Mouse (Mus musculus) heart, adult 2 months (tissue): ENCODE measurements around the gene Vmn1r4. TPM values are rescaled to one million over a fixed set of nuclear protein-coding genes. Genes with fewer than 3 reads are reported as not detected.

Source experiments
- DNase-seq, 2 experiments: peaks; one replicate each; pipeline ENCODE4 v3.0.0; 2021
- H3K27ac ChIP-seq: fragments of 200-600 bp; 2 replicates; pipeline ENCODE4 v1.8.1; 2022
- H3K27me3 ChIP-seq: fragments of 200-500 bp; 2 replicates; pipeline ENCODE4 v1.6.1; 2012; ENCODE audit warnings: mild to moderate bottlenecking, low read length, inconsistent platforms, mixed read lengths; ENCODE audit not compliant: control insufficient read depth, insufficient read depth
- H3K36me3 ChIP-seq: fragments of 200-500 bp; 2 replicates; pipeline ENCODE4 v1.6.1; 2012; ENCODE audit warnings: low read length, inconsistent platforms; ENCODE audit not compliant: control insufficient read depth, insufficient read depth
- H3K4me1 ChIP-seq: fragments of 200-500 bp; 2 replicates; pipeline ENCODE4 v1.6.1; 2011; ENCODE audit warnings: low read length; ENCODE audit not compliant: control insufficient read depth, insufficient read depth
- H3K4me3 ChIP-seq: fragments of 200-600 bp; 2 replicates; pipeline ENCODE4 v1.8.1; 2022
- H3K79me2 ChIP-seq: fragments of 200-500 bp; replicated peaks from 2 replicates; pipeline ENCODE4 v1.6.1; 2012; ENCODE audit warnings: mild to moderate bottlenecking, inconsistent platforms, low read length, moderate library complexity, mixed read lengths; ENCODE audit not compliant: control insufficient read depth, insufficient read depth
- H3K9ac ChIP-seq: fragments of 200-500 bp; 2 replicates; pipeline ENCODE4 v1.6.1; 2012; ENCODE audit warnings: low read depth, mild to moderate bottlenecking, control low read depth, inconsistent platforms, low read length, mixed read lengths
- CTCF ChIP-seq: fragments of 200-600 bp; IDR thresholded peaks from 2 replicates; pipeline ENCODE4 v1.8.1; 2022; ENCODE audit warnings: antibody characterized with exemption, mild to moderate bottlenecking, moderate library complexity
- EP300 ChIP-seq: fragments of 200-500 bp; IDR thresholded peaks from 2 replicates; pipeline ENCODE4 v1.6.1; 2011; ENCODE audit warnings: low read depth, low read length, control low read depth; ENCODE audit not compliant: insufficient read depth
- POLR2A ChIP-seq: fragments of 200-500 bp; IDR thresholded peaks from 2 replicates; pipeline ENCODE4 v1.6.1; 2011; ENCODE audit warnings: mild to moderate bottlenecking, low read depth, low read length, control low read depth; ENCODE audit not compliant: insufficient read depth
- WGBS: fragments of 180-500 bp; shearing (Covaris S2); methylation state at CpG from one replicate; pipeline ENCODE4 v1.1.7; 2018; 5-methylcytosine and 5-hydroxymethylcytosine counted together
- intact Hi-C: fragments of 180-260 bp; cut with DNase I; formaldehyde crosslinking; loops from one replicate; pipeline ENCODE4 v1.15.1; 2025
- polyA plus RNA-seq: library from polyadenylated mRNA; depleted of rRNA; stranded (reverse); fragments of >200 nt; gene quantifications from 2 replicates; pipeline ENCODE4 v1.2.3, GENCODE M21; 2012
- total RNA-seq, 2 experiments: library from RNA; stranded (reverse); gene quantifications; 2 replicates each; pipeline ENCODE4 v1.2.3; 2021

Vmn1r4 gene
- total and polyA plus RNA-seq, 3 experiments, result 0.06 to 0.16 TPM; not detected in 1

- Histone ChIP-seq H3K4me1 (peaks cover 7% of the 10 kb centered on the region), H3K79me2 (no peaks in the 10 kb centered on the region; the same call in 1 of the 2 replicates), H3K36me3 (no peaks in the 10 kb centered on the region; the same call in 1 of the 2 replicates), H3K4me3 (no peak overlapping the region), H3K27ac (peak overlapping the region; percentile 31), H3K27me3 (no peaks in the 10 kb centered on the region), H3K9ac (no peak overlapping the region)
- TF ChIP-seq POLR2A (no peak), EP300 (no peak), CTCF (no peak)
- 49% methylated on average over 1 of the region's 1 CpGs for WGBS
- intact Hi-C loops, result no loop called here
- DNase-seq, result no peak
Observed at GRCm38 (mm10) chr6:56904330-56904729, 19.5 kb upstream of the Vmn1r4 start.

- WGBS, result 90% methylated on average over 2 of the region's 2 CpGs
- no peak overlapping the region for H3K4me3 ChIP-seq
- no peak overlapping the region; the same call in 1 of the 2 replicates for H3K27ac ChIP-seq
- H3K27me3 ChIP-seq, result no peaks in the 10 kb centered on the region
- DNase-seq, result no peak
- peaks cover 7% of the 10 kb centered on the region for H3K4me1 ChIP-seq
- H3K36me3 ChIP-seq, result no peaks in the 10 kb centered on the region; the same call in 1 of the 2 replicates
- intact Hi-C loops, result loop anchor here (5.0 kb wide), 1 partner anchor 53 kb away; no protein-coding TSS in a partner anchor
- no peak overlapping the region for H3K9ac ChIP-seq
- TF ChIP-seq EP300 (no peak), CTCF (no peak), POLR2A (no peak)
- H3K79me2 ChIP-seq, result no peaks in the 10 kb centered on the region; the same call in 1 of the 2 replicates
Observed at GRCm38 (mm10) chr6:56904982-56905381, 18.8 kb upstream of the Vmn1r4 start.

GRCm38 (mm10) chr6:56905486-56905885 is 18.3 kb upstream of the Vmn1r4 start:
- intact Hi-C loops, result loop anchor here (5.0 kb wide), 1 partner anchor 53 kb away; no protein-coding TSS in a partner anchor
- H3K27ac ChIP-seq, result no peak overlapping the region
- DNase-seq, result no peak
- H3K4me3 ChIP-seq, result no peak overlapping the region
- H3K9ac ChIP-seq, result no peak overlapping the region
- H3K79me2 ChIP-seq, result no peaks in the 10 kb centered on the region; the same call in 1 of the 2 replicates
- WGBS, result 85% methylated on average over 5 of the region's 5 CpGs
- H3K36me3 ChIP-seq, result no peaks in the 10 kb centered on the region; the same call in 1 of the 2 replicates
- H3K27me3 ChIP-seq, result no peaks in the 10 kb centered on the region
- peaks cover 7% of the 10 kb centered on the region for H3K4me1 ChIP-seq
- TF ChIP-seq CTCF, result no peak
- TF ChIP-seq EP300, result no peak
- TF ChIP-seq POLR2A, result no peak

GRCm38 (mm10) chr6:56906121-56906846 is 17.5 kb upstream of the Vmn1r4 start:
- H3K27ac ChIP-seq, result no peak overlapping the region
- intact Hi-C loops, result loop anchor here (5.0 kb wide), 1 partner anchor 54 kb away; no protein-coding TSS in a partner anchor

GRCm38 (mm10) chr6:56907973-56908372 is 15.8 kb upstream of the Vmn1r4 start:
- no peak for TF ChIP-seq POLR2A
- no peak for TF ChIP-seq CTCF
- no peak for TF ChIP-seq EP300
- Histone ChIP-seq H3K4me3 (no peak overlapping the region), H3K9ac (no peak overlapping the region), H3K79me2 (no peaks in the 10 kb centered on the region; the same call in none of the 2 replicates), H3K36me3 (no peaks in the 10 kb centered on the region; the same call in 1 of the 2 replicates), H3K27ac (no peak overlapping the region), H3K4me1 (peaks cover 3% of the 10 kb centered on the region), H3K27me3 (no peaks in the 10 kb centered on the region)
- WGBS, result 69% methylated on average over 3 of the region's 3 CpGs
- DNase-seq, result no peak
- intact Hi-C loops, result loop anchor here (5.0 kb wide), 1 partner anchor 56 kb away; no protein-coding TSS in a partner anchor

More at GRCm38 (mm10) chr6:56906121-56906846, 17.5 kb upstream of the Vmn1r4 start:
- H3K79me2 ChIP-seq, result no peaks in the 10 kb centered on the region; the same call in 1 of the 2 replicates
- WGBS, result 47% methylated on average over 8 of the region's 8 CpGs
- TF ChIP-seq EP300, result no peak
- TF ChIP-seq POLR2A, result no peak
- no peak for TF ChIP-seq CTCF
- no peaks in the 10 kb centered on the region; the same call in 1 of the 2 replicates for H3K36me3 ChIP-seq
- no peaks in the 10 kb centered on the region for H3K27me3 ChIP-seq
- H3K4me3 ChIP-seq, result no peak overlapping the region
- peaks cover 7% of the 10 kb centered on the region for H3K4me1 ChIP-seq
- DNase-seq, result no peak
- no peak overlapping the region for H3K9ac ChIP-seq

GRCm38 (mm10) chr6:56908397-56908796 is 15.4 kb upstream of the Vmn1r4 start:
- no peak for DNase-seq
- peaks cover 3% of the 10 kb centered on the region for H3K4me1 ChIP-seq
- no peak overlapping the region for H3K4me3 ChIP-seq
- TF ChIP-seq POLR2A, result no peak
- TF ChIP-seq CTCF, result no peak
- TF ChIP-seq EP300, result no peak
- no peaks in the 10 kb centered on the region; the same call in 1 of the 2 replicates for H3K36me3 ChIP-seq
- H3K27ac ChIP-seq, result no peak overlapping the region
- intact Hi-C loops, result loop anchor here (5.0 kb wide), 1 partner anchor 56 kb away; no protein-coding TSS in a partner anchor
- WGBS, result 86% methylated on average over 2 of the region's 2 CpGs
- H3K27me3 ChIP-seq, result no peaks in the 10 kb centered on the region
- H3K79me2 ChIP-seq, result no peaks in the 10 kb centered on the region; the same call in none of the 2 replicates
- H3K9ac ChIP-seq, result no peak overlapping the region
